Mouse (Mus musculus): ENCODE measurements around the gene Thy1. TPM values are rescaled to one million over a fixed set of nuclear protein-coding genes. Genes with fewer than 3 reads are reported as not detected.

Gene Thy1
- polyA plus RNA-seq (2011; ENCODE audit: insufficient read depth, insufficient read length, low replicate concordance, missing spikeins) = 12.0 and 36.1 TPM in 2 replicates

DNA sequence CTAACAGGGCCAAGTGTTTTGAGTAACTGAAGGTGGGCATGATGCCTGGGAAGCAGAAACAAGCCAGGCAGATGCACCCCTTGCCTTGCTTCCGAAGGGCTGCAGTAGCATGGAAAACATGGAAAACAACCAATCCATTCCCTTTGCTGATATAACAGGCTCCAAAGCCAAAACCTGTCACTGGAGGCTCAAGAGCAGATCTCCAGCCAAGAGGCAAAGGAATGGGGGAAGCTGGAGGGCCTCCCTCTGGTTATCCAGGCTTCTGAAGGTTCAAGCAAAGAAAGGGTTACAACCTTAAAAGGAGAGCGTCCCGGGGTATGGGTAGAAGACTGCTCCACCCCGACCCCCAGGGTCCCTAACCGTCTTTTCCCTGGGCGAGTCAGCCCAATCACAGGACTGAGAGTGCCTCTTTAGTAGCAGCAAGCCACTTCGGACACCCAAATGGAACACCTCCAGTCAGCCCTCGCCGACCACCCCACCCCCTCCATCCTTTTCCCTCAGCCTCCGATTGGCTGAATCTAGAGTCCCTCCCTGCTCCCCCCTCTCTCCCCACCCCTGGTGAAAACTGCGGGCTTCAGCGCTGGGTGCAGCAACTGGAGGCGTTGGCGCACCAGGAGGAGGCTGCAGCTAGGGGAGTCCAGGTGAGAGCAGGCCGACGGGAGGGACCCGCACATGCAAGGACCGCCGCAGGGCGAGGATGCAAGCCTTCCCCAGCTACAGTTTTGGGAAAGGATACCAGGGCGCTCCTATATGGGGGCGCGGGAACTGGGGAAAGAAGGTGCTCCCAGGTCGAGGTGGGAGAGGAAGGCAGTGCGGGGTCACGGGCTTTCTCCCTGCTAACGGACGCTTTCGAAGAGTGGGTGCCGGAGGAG, at the start of gene Thy1:
TSS of gene Thy1 (plus strand) at position 549 of the 872 bp plus-strand sequence.
- 5% methylated on average over 30 of the region's 30 CpGs for WGBS

GRCm38 (mm10) chr9:43997681-43998080, 45.5 kb upstream of the Thy1 start:
- H3K4me1 ChIP-seq (ENCODE audit: control insufficient read depth, insufficient read depth, low read length) = no peaks in the 10 kb centered on the region
- no peak overlapping the region for H3K4me3 ChIP-seq (replicated peaks; ENCODE audit: control insufficient read depth, low read depth, low read length)
- H3K27ac ChIP-seq (ENCODE audit: control insufficient read depth, insufficient read depth, low read depth, low read length, poor library complexity) = no peak overlapping the region
- TF ChIP-seq CTCF (IDR thresholded peaks at IDR 0.05; ENCODE audit: control insufficient read depth, insufficient read depth, low read length) (no peak), POLR2A (IDR thresholded peaks at IDR 0.05; ENCODE audit: borderline replicate concordance, control insufficient read depth, low read depth, low read length) (no peak)
- WGBS = 74% methylated on average over 2 of the region's 2 CpGs

More for the DNA sequence above, at the start of gene Thy1:
- TF ChIP-seq CTCF (IDR thresholded peaks at IDR 0.05; ENCODE audit: control insufficient read depth, insufficient read depth, low read length) (no peak), POLR2A (IDR thresholded peaks at IDR 0.05; ENCODE audit: borderline replicate concordance, control insufficient read depth, low read depth, low read length) (no peak)
- Histone ChIP-seq H3K4me3 (replicated peaks; ENCODE audit: control insufficient read depth, low read depth, low read length) (peak within 1 kb of the TSS; percentile 24), H3K27ac (ENCODE audit: control insufficient read depth, insufficient read depth, low read depth, low read length, poor library complexity) (no peak within 1 kb of the TSS; the same call in 1 of the 2 replicates), H3K4me1 (ENCODE audit: control insufficient read depth, insufficient read depth, low read length) (peaks cover 3% of the 10 kb centered on the region)

GRCm38 (mm10) chr9:43998851-43999250, 44.3 kb upstream of the Thy1 start:
- TF ChIP-seq CTCF (IDR thresholded peaks at IDR 0.05; ENCODE audit: control insufficient read depth, insufficient read depth, low read length) = no peak
- TF ChIP-seq POLR2A (IDR thresholded peaks at IDR 0.05; ENCODE audit: borderline replicate concordance, control insufficient read depth, low read depth, low read length) = no peak
- Histone ChIP-seq H3K4me1 (ENCODE audit: control insufficient read depth, insufficient read depth, low read length) (no peaks in the 10 kb centered on the region), H3K4me3 (replicated peaks; ENCODE audit: control insufficient read depth, low read depth, low read length) (no peak overlapping the region), H3K27ac (ENCODE audit: control insufficient read depth, insufficient read depth, low read depth, low read length, poor library complexity) (no peak overlapping the region)
- WGBS = 78% methylated on average over 4 of the region's 4 CpGs

DNA sequence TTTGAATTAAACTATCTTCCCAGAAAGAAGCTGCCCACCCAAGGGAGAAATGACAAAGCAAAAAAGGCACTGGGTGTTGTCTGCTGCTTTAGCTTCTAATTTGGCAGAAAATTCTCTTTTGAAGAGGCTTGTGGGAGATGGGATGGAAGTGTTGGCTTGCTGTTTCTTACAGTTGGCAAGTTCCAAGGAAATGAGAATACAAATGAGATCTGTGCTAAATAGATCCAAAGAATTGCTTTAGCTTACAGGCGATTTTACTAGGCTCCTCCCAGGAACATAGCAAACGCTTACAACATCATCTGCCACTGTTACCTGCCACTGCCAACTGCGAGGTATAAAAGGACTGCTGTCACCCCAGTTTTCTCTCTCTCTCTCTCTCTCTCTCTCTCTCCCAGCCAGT, 38.8 kb upstream of the Thy1 start:
- WGBS = 31% methylated on average over 3 of the region's 3 CpGs

DNA sequence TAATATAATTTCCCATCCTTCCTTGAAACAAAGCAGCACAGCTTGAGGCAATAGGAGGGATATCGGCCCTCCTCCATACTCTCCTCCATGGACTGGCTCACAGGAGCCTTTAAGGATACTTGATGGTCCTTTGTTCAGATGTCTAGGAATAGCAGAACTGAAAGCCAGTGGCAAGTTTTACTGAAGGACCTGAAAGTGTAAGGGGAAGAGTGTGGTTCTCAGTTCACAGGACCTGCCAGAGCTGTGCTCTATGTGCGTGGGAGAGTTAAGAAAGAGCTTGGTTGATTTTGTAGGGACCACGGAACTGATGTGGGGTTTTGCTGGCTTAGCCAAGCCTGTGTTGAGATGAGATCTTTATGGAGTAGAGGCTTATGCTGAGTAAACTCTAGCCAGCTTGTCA, 37.9 kb upstream of the Thy1 start:
- H3K4me3 ChIP-seq (replicated peaks; ENCODE audit: control insufficient read depth, low read depth, low read length) = no peak overlapping the region
- no peaks in the 10 kb centered on the region for H3K4me1 ChIP-seq (ENCODE audit: control insufficient read depth, insufficient read depth, low read length)
- WGBS = 45% methylated on average over 3 of the region's 3 CpGs
- TF ChIP-seq CTCF (IDR thresholded peaks at IDR 0.05; ENCODE audit: control insufficient read depth, insufficient read depth, low read length) (no peak), POLR2A (IDR thresholded peaks at IDR 0.05; ENCODE audit: borderline replicate concordance, control insufficient read depth, low read depth, low read length) (no peak)
- H3K27ac ChIP-seq (ENCODE audit: control insufficient read depth, insufficient read depth, low read depth, low read length, poor library complexity) = no peak overlapping the region

More for the DNA sequence above, 38.8 kb upstream of the Thy1 start:
- no peak overlapping the region for H3K4me3 ChIP-seq (replicated peaks; ENCODE audit: control insufficient read depth, low read depth, low read length)
- no peak overlapping the region for H3K27ac ChIP-seq (ENCODE audit: control insufficient read depth, insufficient read depth, low read depth, low read length, poor library complexity)
- no peaks in the 10 kb centered on the region for H3K4me1 ChIP-seq (ENCODE audit: control insufficient read depth, insufficient read depth, low read length)
- TF ChIP-seq POLR2A (IDR thresholded peaks at IDR 0.05; ENCODE audit: borderline replicate concordance, control insufficient read depth, low read depth, low read length) (no peak), CTCF (IDR thresholded peaks at IDR 0.05; ENCODE audit: control insufficient read depth, insufficient read depth, low read length) (no peak)

GRCm38 (mm10) chr9:44007323-44007722, 35.9 kb upstream of the Thy1 start:
- 54% methylated on average over 2 of the region's 2 CpGs for WGBS
- H3K27ac ChIP-seq (ENCODE audit: control insufficient read depth, insufficient read depth, low read depth, low read length, poor library complexity) = no peak overlapping the region
- TF ChIP-seq CTCF (IDR thresholded peaks at IDR 0.05; ENCODE audit: control insufficient read depth, insufficient read depth, low read length) (no peak), POLR2A (IDR thresholded peaks at IDR 0.05; ENCODE audit: borderline replicate concordance, control insufficient read depth, low read depth, low read length) (no peak)
- no peak overlapping the region for H3K4me3 ChIP-seq (replicated peaks; ENCODE audit: control insufficient read depth, low read depth, low read length)
- H3K4me1 ChIP-seq (ENCODE audit: control insufficient read depth, insufficient read depth, low read length) = no peaks in the 10 kb centered on the region; the same call in 1 of the 2 replicates

DNA sequence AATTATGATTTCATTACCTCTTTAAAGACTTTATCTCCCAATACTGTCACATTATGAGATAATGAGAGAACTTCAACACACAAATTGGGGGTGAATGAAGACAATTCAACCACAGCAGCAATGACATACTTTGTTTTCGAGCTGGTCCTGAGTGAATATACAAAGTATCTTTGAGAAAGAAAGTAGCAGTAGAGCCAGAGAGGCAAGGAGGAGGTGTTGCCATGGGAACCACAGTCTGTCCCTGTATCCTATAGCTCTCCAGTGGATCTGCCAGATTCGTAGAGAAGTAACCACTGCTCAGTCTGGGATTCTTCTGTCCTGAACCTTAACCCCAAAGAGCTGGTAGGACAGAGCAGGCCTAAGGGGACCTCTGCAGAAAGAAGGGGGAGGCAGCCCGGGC, 35.2 kb upstream of the Thy1 start:
- H3K4me1 ChIP-seq (ENCODE audit: control insufficient read depth, insufficient read depth, low read length) = no peaks in the 10 kb centered on the region; the same call in 1 of the 2 replicates
- WGBS = 76% methylated on average over 3 of the region's 3 CpGs
- no peak for TF ChIP-seq POLR2A (IDR thresholded peaks at IDR 0.05; ENCODE audit: borderline replicate concordance, control insufficient read depth, low read depth, low read length)
- no peak for TF ChIP-seq CTCF (IDR thresholded peaks at IDR 0.05; ENCODE audit: control insufficient read depth, insufficient read depth, low read length)
- H3K4me3 ChIP-seq (replicated peaks; ENCODE audit: control insufficient read depth, low read depth, low read length) = no peak overlapping the region
- H3K27ac ChIP-seq (ENCODE audit: control insufficient read depth, insufficient read depth, low read depth, low read length, poor library complexity) = no peak overlapping the region

GRCm38 (mm10) chr9:44010900-44011299, 32.3 kb upstream of the Thy1 start:
- 44% methylated on average over 3 of the region's 3 CpGs for WGBS
- Histone ChIP-seq H3K27ac (ENCODE audit: control insufficient read depth, insufficient read depth, low read depth, low read length, poor library complexity) (no peak overlapping the region), H3K4me3 (replicated peaks; ENCODE audit: control insufficient read depth, low read depth, low read length) (no peak overlapping the region), H3K4me1 (ENCODE audit: control insufficient read depth, insufficient read depth, low read length) (peaks cover 2% of the 10 kb centered on the region)
- TF ChIP-seq POLR2A (IDR thresholded peaks at IDR 0.05; ENCODE audit: borderline replicate concordance, control insufficient read depth, low read depth, low read length) (no peak), CTCF (IDR thresholded peaks at IDR 0.05; ENCODE audit: control insufficient read depth, insufficient read depth, low read length) (no peak)
